Mouse (Mus musculus): ENCODE measurements around the gene Celf5. TPM values are rescaled to one million over a fixed set of nuclear protein-coding genes. Genes with fewer than 3 reads are reported as not detected.

The Celf5 gene
- total RNA-seq (2012; rRNA removed) (0.03 and 0.08 TPM in 2 replicates), polyA plus RNA-seq (2012; ENCODE audit: insufficient read depth in 1 of 2, insufficient read length in 2 of 2, low read depth in 1 of 2, low replicate concordance in 2 of 2, missing spikeins in 1 of 2) (under 1 TPM in 1 of 2 experiments, not detected in 1; 0.38 TPM)

GRCm38 (mm10) chr10:81482533-81482889 lies at the start of gene Celf5:
Gene Celf5, minus strand, starts transcription at chr10:81482709.
- no peaks in the 10 kb centered on the region for H3K27me3 ChIP-seq (ENCODE audit: control insufficient read depth in 1 of 2, insufficient read depth in 2 of 2, low read length in 2 of 2)
- no peak for TF ChIP-seq CHD2 (IDR thresholded peaks at IDR 0.05; ENCODE audit: low read length)
- no peak for TF ChIP-seq ETS1 (IDR thresholded peaks at IDR 0.05; ENCODE audit: low read depth, low read length)
- no peak for TF ChIP-seq EP300 (IDR thresholded peaks at IDR 0.05; ENCODE audit: low read depth in 1 of 2, low read length in 2 of 2)
- 0 out of 2 replicates have a peak, but pooled peaks have one; percentile 23 for TF ChIP-seq SMC3 (IDR thresholded peaks at IDR 0.05; ENCODE audit: low read depth, low read length)
- no peak for TF ChIP-seq ZKSCAN1 (IDR thresholded peaks at IDR 0.05; ENCODE audit: low read depth, low read length)
- peak; percentile 51 to 95 (median 83); a peak in 5 of 6 replicates for TF ChIP-seq CTCF (IDR thresholded peaks at IDR 0.05 in 2 of 3, conservative IDR thresholded peaks at IDR 0.05 in 1 of 3; ENCODE audit: control insufficient read depth in 1 of 3, insufficient read depth in 1 of 3, low read depth in 2 of 3, low read length in 3 of 3, poor library complexity in 1 of 3, severe bottlenecking in 1 of 3)
- TF ChIP-seq NRF1 (IDR thresholded peaks at IDR 0.05; ENCODE audit: insufficient read depth, low read depth, low read length, poor library complexity, severe bottlenecking), result no peak
- TF ChIP-seq MXI1 (IDR thresholded peaks at IDR 0.05; ENCODE audit: low read depth, low read length), result no peak
- TF ChIP-seq HCFC1 (IDR thresholded peaks at IDR 0.05; ENCODE audit: low read depth, low read length), result no peak
- no peak for TF ChIP-seq E2F4 (IDR thresholded peaks at IDR 0.05; ENCODE audit: borderline replicate concordance, low read depth, low read length)
- no peak for TF ChIP-seq USF2 (IDR thresholded peaks at IDR 0.05; ENCODE audit: borderline replicate concordance in 1 of 2, insufficient read depth in 1 of 2, low read depth in 1 of 2, low read length in 2 of 2)
- no peak for TF ChIP-seq MYC (IDR thresholded peaks at IDR 0.05; ENCODE audit: low read depth, low read length)
- TF ChIP-seq GABPA (IDR thresholded peaks at IDR 0.05; ENCODE audit: low read depth, low read length), result no peak
- TF ChIP-seq MYB (IDR thresholded peaks at IDR 0.05; ENCODE audit: low read depth, low read length), result no peak
- TF ChIP-seq MAZ (IDR thresholded peaks at IDR 0.05; ENCODE audit: low read depth, low read length), result peak; percentile 100
- no peak for TF ChIP-seq NELFE (IDR thresholded peaks at IDR 0.05; ENCODE audit: low read depth, low read length)
- TF ChIP-seq POLR2A (IDR thresholded peaks at IDR 0.05; ENCODE audit: control insufficient read depth in 1 of 2, insufficient read depth in 1 of 2, low read depth in 1 of 2, low read length in 2 of 2, poor library complexity in 1 of 2), result no peak
- no peak for TF ChIP-seq ZNF384 (IDR thresholded peaks at IDR 0.05; ENCODE audit: low read depth, low read length)
- TF ChIP-seq RAD21 (IDR thresholded peaks at IDR 0.05; ENCODE audit: low read depth, low read length), result peak; percentile 8
- TF ChIP-seq ELF1 (IDR thresholded peaks at IDR 0.05; ENCODE audit: low read depth, low read length), result no peak
- TF ChIP-seq ZMIZ1 (IDR thresholded peaks at IDR 0.05; ENCODE audit: low read depth, low read length), result no peak
- peak; percentile 62 for DNase-seq (ENCODE audit: low read depth, low spot score)

More at GRCm38 (mm10) chr10:81482533-81482889, at the start of gene Celf5:
- peak within 1 kb of the TSS; percentile 45 to 49; a peak in 3 of 4 replicates for H3K4me3 ChIP-seq (ENCODE audit: control insufficient read depth in 1 of 2, insufficient read depth in 1 of 2, low read depth in 2 of 2, low read length in 2 of 2)
- no peaks in the 10 kb centered on the region for H3K9me3 ChIP-seq (replicated peaks; ENCODE audit: insufficient read depth, low read length)
- H3K27ac ChIP-seq (ENCODE audit: control insufficient read depth, low read depth, low read length), result no peak within 1 kb of the TSS
- peak within 1 kb of the TSS; percentile 44 for H3K9ac ChIP-seq (ENCODE audit: control insufficient read depth, low read depth, low read length, poor library complexity, severe bottlenecking)
- H3K4me1 ChIP-seq (ENCODE audit: control insufficient read depth in 1 of 2, insufficient read depth in 2 of 2, low read length in 2 of 2), result peaks cover 0 to 14% of the 10 kb centered on the region in 2 experiments; a peak in 2 of 4 replicates
- no peaks in the 10 kb centered on the region for H3K79me2 ChIP-seq (ENCODE audit: control insufficient read depth, insufficient read depth, low read length, poor library complexity)
- H3K36me3 ChIP-seq (ENCODE audit: control insufficient read depth in 1 of 2, insufficient read depth in 2 of 2, low read length in 2 of 2), result no peaks in the 10 kb centered on the region
